Mouse (Mus musculus) liver, embryonic 11.5 days (tissue): ENCODE results near the gene Matn4. TPM values are rescaled to one million over a fixed set of nuclear protein-coding genes. Genes with fewer than 3 reads are reported as not detected.

Experiments
- ATAC-seq: fragments of 200-750 bp; cut with Nextera tagmentation; replicated peaks from 2 replicates; pipeline ENCODE4 v1.8.0; 2017; ENCODE audit warnings: moderate number of reproducible peaks, mild to moderate bottlenecking, moderate TSS enrichment, moderate library complexity; ENCODE audit not compliant: low FRiP score
- DNase-seq: peaks from one replicate; pipeline ENCODE4 v3.0.0-alpha.2; 2017; ENCODE audit warnings: low spot score
- H3K27ac ChIP-seq: fragments of 300-500 bp; sonication (generic); 2 replicates; pipeline ENCODE4 v1.5.1; 2014; ENCODE audit warnings: mild to moderate bottlenecking, low read depth, low read length, control low read depth
- H3K27me3 ChIP-seq: fragments of 300-500 bp; sonication (generic); replicated peaks from 2 replicates; pipeline ENCODE4 v1.6.1; 2014; ENCODE audit warnings: low read length, mixed read lengths; ENCODE audit not compliant: control insufficient read depth, insufficient read depth
- H3K36me3 ChIP-seq: fragments of 300-500 bp; sonication (generic); 2 replicates; pipeline ENCODE4 v1.6.1; 2014; ENCODE audit warnings: mild to moderate bottlenecking, low read length, moderate library complexity, mixed read lengths; ENCODE audit not compliant: control insufficient read depth, insufficient read depth
- H3K4me1 ChIP-seq: fragments of 300-500 bp; sonication (generic); replicated peaks from 2 replicates; pipeline ENCODE4 v1.6.1; 2014; ENCODE audit warnings: low read length, mixed read lengths; ENCODE audit not compliant: control insufficient read depth, insufficient read depth
- H3K4me2 ChIP-seq: fragments of 300-500 bp; sonication (generic); 2 replicates; pipeline ENCODE4 v1.6.1; 2014; ENCODE audit warnings: mild to moderate bottlenecking, control low read depth, moderate library complexity
- H3K4me3 ChIP-seq: fragments of 300-500 bp; sonication (generic); 2 replicates; pipeline ENCODE4 v1.5.1; 2014; ENCODE audit warnings: low read depth, low read length, control low read depth
- H3K9ac ChIP-seq: fragments of 300-500 bp; sonication (generic); 2 replicates; pipeline ENCODE4 v1.6.1; 2014; ENCODE audit warnings: low read depth, low read length, control low read depth
- H3K9me3 ChIP-seq: fragments of 300-500 bp; sonication (generic); 2 replicates; pipeline ENCODE4 v1.6.1; 2016; ENCODE audit warnings: low read length, inconsistent platforms, mixed read lengths; ENCODE audit not compliant: control insufficient read depth
- WGBS: fragments of 180-500 bp; shearing (Covaris S2); extraction: QIAGEN DNeasy Blood & Tissue Kit; methylation state at CpG from one replicate; pipeline ENCODE4 v1.1.7; 2014; 5-methylcytosine and 5-hydroxymethylcytosine counted together
- polyA plus RNA-seq: library from polyadenylated mRNA; unstranded; fragments of >200 nt; fragmentation: Nextera tagmentation; extraction: Ambion mirVana; gene quantifications from 2 replicates; pipeline ENCODE4 v1.2.1, GENCODE M21; 2014

Matn4 gene
- polyA plus RNA-seq, 1 experiment from 2014 or later, result 0.32 TPM

DNA sequence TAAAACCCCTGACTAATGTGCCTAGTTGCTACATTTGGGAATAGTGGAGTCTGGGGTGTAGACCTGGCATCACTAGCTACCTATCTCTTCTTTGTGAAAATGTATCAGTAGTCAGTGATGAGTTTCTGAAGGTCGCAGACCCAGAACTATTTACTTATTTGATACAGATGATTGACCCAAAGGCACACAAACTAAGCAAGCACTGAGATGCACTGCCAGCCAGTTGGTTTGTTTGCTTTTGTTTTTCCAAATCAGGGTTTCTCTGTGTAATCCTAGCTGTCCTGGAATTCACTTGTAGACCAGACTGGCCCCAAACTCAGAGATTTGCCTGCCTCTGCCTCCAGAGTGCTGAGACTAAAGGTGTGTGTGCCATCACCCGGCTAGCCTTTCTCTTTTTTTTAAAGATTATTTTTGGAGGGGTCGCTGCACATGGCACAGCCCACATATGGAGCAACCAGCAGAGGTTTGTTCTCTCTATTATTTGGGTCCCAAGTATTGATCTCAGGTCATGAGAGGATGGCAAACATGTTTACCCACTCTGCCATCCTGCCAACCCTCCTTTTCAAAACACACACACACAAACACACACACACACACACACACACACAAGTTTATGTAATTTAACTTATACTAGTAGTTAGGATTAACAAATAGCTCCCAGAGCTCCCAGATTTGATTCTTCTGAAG lies 40.6 kb upstream of the Matn4 start:
- no peak for ATAC-seq
- H3K9me3 ChIP-seq, result no peaks in the 10 kb centered on the region
- no peaks in the 10 kb centered on the region for H3K36me3 ChIP-seq
- WGBS, result 69% methylated on average over 3 of the region's 3 CpGs
- no peak overlapping the region for H3K9ac ChIP-seq
- peaks cover 33% of the 10 kb centered on the region for H3K27me3 ChIP-seq
- no peak for DNase-seq
- no peak overlapping the region for H3K4me2 ChIP-seq
- H3K4me1 ChIP-seq, result no peaks in the 10 kb centered on the region; the same call in 1 of the 2 replicates
- H3K27ac ChIP-seq, result no peak overlapping the region
- H3K4me3 ChIP-seq, result no peak overlapping the region

GRCm38 (mm10) chr2:164444701-164445100 lies 39.7 kb upstream of the Matn4 start:
- no peak overlapping the region for H3K4me2 ChIP-seq
- WGBS, result 67% methylated on average over 2 of the region's 2 CpGs
- ATAC-seq, result no peak
- no peak overlapping the region for H3K9ac ChIP-seq
- H3K9me3 ChIP-seq, result no peaks in the 10 kb centered on the region
- no peaks in the 10 kb centered on the region; the same call in 1 of the 2 replicates for H3K4me1 ChIP-seq
- H3K27me3 ChIP-seq, result peaks cover 34% of the 10 kb centered on the region
- H3K36me3 ChIP-seq, result no peaks in the 10 kb centered on the region
- H3K4me3 ChIP-seq, result no peak overlapping the region
- no peak for DNase-seq
- H3K27ac ChIP-seq, result no peak overlapping the region

DNA sequence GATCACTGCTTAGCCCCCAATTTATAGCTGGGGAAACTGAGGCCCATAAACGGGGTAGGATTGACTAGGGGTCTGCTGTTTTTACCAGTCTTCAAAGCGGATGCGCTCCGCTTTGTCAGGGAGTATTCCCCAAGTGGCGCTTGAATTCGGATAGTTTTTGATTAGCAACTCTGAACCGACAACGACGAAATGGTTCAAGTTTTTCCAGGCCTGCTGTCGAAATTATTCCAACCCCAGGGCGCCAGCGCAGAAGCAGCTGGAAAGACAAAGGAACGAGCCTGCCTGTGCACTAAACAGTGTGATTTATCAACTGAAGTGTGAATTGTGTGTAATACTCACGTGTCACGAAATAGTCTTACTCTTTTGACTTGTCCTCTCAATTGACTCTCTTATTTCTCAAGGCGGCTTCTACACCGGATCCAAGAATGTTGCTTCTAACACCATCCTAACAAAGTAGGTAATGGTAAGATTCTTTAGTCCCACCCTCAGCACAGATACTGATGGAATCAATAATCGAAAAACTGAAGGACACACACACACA lies 38.6 kb upstream of the Matn4 start, which contains the start of gene Sdc4:
Gene Sdc4 (minus strand): TSS at position 428 of the 541 bp plus-strand sequence.
- Histone ChIP-seq H3K27ac (peak within 1 kb of the TSS; percentile 53), H3K4me3 (peak within 1 kb of the TSS; percentile 57), H3K27me3 (peaks cover 34% of the 10 kb centered on the region), H3K9ac (peak within 1 kb of the TSS; percentile 64), H3K4me1 (peaks cover 5% of the 10 kb centered on the region), H3K9me3 (no peaks in the 10 kb centered on the region), H3K4me2 (peak within 1 kb of the TSS; percentile 65), H3K36me3 (no peaks in the 10 kb centered on the region)
- ATAC-seq (no peak), DNase-seq (no peak)
- WGBS, result 10% methylated on average over 18 of the region's 18 CpGs

DNA sequence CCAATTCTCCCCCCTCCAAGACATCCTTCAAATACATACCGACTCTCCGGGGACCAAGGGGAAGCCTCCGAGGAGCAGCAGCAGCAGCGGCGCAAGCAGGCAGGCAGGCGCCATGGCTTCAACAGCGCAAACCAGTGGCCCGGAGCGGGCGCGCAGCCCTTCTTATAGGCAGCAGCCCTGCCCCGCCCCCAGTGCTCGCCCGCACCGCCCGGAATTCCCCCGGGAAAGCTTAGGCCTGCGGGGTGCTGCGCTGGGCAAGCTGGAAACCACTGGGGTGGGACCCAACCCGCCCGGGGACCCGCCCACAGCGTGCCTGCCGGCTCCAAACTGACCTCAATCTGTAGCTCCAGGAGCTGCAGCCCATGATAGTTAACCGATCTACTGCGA lies 38.1 kb upstream of the Matn4 start:
- Histone ChIP-seq H3K27me3 (peaks cover 34% of the 10 kb centered on the region), H3K9me3 (no peaks in the 10 kb centered on the region), H3K4me3 (peak overlapping the region; percentile 57), H3K9ac (peak overlapping the region; percentile 64), H3K36me3 (no peaks in the 10 kb centered on the region), H3K27ac (peak overlapping the region; percentile 53; the same call in 1 of the 2 replicates), H3K4me2 (peak overlapping the region; percentile 65), H3K4me1 (peaks cover 5% of the 10 kb centered on the region)
- peak; percentile 78 for DNase-seq
- WGBS, result under 1% methylated on average over 26 of the region's 26 CpGs
- peak; percentile 80 for ATAC-seq

GRCm38 (mm10) chr2:164442315-164443050 lies 37.5 kb upstream of the Matn4 start:
- H3K27me3 ChIP-seq, result peaks cover 36% of the 10 kb centered on the region
- WGBS, result 5% methylated on average over 29 of the region's 29 CpGs
- peaks cover 5% of the 10 kb centered on the region for H3K4me1 ChIP-seq
- peak overlapping the region; percentile 57 for H3K4me3 ChIP-seq
- H3K36me3 ChIP-seq, result no peaks in the 10 kb centered on the region
- no peaks in the 10 kb centered on the region for H3K9me3 ChIP-seq
- ATAC-seq (0 out of 2 replicates have a peak, but pooled peaks have one; percentile 13), DNase-seq (no peak)
- peak overlapping the region; percentile 53; the same call in 1 of the 2 replicates for H3K27ac ChIP-seq
- peak overlapping the region; percentile 65 for H3K4me2 ChIP-seq
- peak overlapping the region; percentile 64 for H3K9ac ChIP-seq

DNA sequence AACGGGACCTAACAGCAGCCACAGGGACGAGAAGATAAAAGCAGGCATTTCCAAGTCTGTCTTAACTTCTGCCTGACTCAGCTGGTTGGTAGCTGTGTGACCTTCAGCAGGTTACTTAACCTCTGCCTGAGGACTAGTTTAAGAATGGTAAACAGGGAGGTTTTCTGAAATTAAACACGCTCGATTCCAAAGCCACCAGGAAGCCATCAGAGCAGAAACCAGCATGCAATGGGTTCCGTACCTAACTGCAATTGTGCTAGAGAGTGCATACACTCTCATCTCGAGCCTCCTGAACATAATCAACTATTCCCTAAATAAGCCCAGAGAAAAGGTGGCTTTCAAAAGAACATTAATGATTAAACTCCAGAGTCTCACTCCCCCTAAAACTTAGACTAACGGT lies 36.8 kb upstream of the Matn4 start:
- H3K9ac ChIP-seq, result peak overlapping the region; percentile 23; the same call in 1 of the 2 replicates
- WGBS, result 26% methylated on average over 7 of the region's 7 CpGs
- H3K4me3 ChIP-seq, result peak overlapping the region; percentile 57
- peak overlapping the region; percentile 65 for H3K4me2 ChIP-seq
- peaks cover 38% of the 10 kb centered on the region for H3K27me3 ChIP-seq
- ATAC-seq (no peak), DNase-seq (no peak)
- no peak overlapping the region for H3K27ac ChIP-seq
- peaks cover 5% of the 10 kb centered on the region for H3K4me1 ChIP-seq
- no peaks in the 10 kb centered on the region for H3K9me3 ChIP-seq
- H3K36me3 ChIP-seq, result no peaks in the 10 kb centered on the region

GRCm38 (mm10) chr2:164441155-164441554 lies 36.2 kb upstream of the Matn4 start:
- Histone ChIP-seq H3K4me1 (peaks cover 9% of the 10 kb centered on the region), H3K9ac (0 out of 2 replicates have a peak overlapping the region, but pooled peaks have one; percentile 15)

GRCm38 (mm10) chr2:164440314-164440713 lies 35.4 kb upstream of the Matn4 start:
- Histone ChIP-seq H3K36me3 (no peaks in the 10 kb centered on the region), H3K4me1 (peaks cover 15% of the 10 kb centered on the region), H3K27me3 (peaks cover 42% of the 10 kb centered on the region), H3K4me3 (no peak overlapping the region), H3K9me3 (no peaks in the 10 kb centered on the region), H3K9ac (no peak overlapping the region), H3K27ac (no peak overlapping the region), H3K4me2 (peak overlapping the region; percentile 16; the same call in 1 of the 2 replicates)
- DNase-seq, result no peak
- no peak for ATAC-seq
- WGBS, result 75% methylated on average over 5 of the region's 5 CpGs

More at GRCm38 (mm10) chr2:164441155-164441554, 36.2 kb upstream of the Matn4 start:
- Histone ChIP-seq H3K27me3 (peaks cover 42% of the 10 kb centered on the region), H3K9me3 (no peaks in the 10 kb centered on the region), H3K27ac (no peak overlapping the region), H3K4me2 (peak overlapping the region; percentile 65), H3K4me3 (peak overlapping the region; percentile 57), H3K36me3 (no peaks in the 10 kb centered on the region)
- no peak for DNase-seq
- ATAC-seq, result no peak
- WGBS, result 22% methylated on average over 8 of the region's 8 CpGs
